Mouse (Mus musculus): ENCODE results near the gene Pde4a. TPM values are rescaled to one million over a fixed set of nuclear protein-coding genes. Genes with fewer than 3 reads are reported as not detected.

Gene Pde4a
- polyA plus RNA-seq, 1 experiment, result 9.0 TPM

GRCm38 (mm10) chr9:21210821-21211220, 45.3 kb downstream of the Pde4a start:
- no peak overlapping the region for H3K27ac ChIP-seq (ENCODE audit: insufficient read depth, low read depth, low read length)
- 81% methylated on average over 6 of the region's 6 CpGs for WGBS
- no peaks in the 10 kb centered on the region for H3K36me3 ChIP-seq (ENCODE audit: control insufficient read depth, insufficient read depth, low read length)
- TF ChIP-seq CTCF (conservative IDR thresholded peaks at IDR 0.05; ENCODE audit: insufficient read depth, insufficient read length, low read depth, low read length), result no peak
- no peak for TF ChIP-seq POLR2A (IDR thresholded peaks at IDR 0.05; ENCODE audit: low read depth, low read length)
- no peak overlapping the region for H3K4me3 ChIP-seq (ENCODE audit: insufficient read depth, low read depth, low read length)
- no peaks in the 10 kb centered on the region for H3K27me3 ChIP-seq (replicated peaks; ENCODE audit: control insufficient read depth, insufficient read depth, low read length)
- H3K4me1 ChIP-seq (ENCODE audit: control insufficient read depth, insufficient read depth, low read length), result no peaks in the 10 kb centered on the region
- peak; percentile 42 for DNase-seq

- no peak for DNase-seq
- H3K4me3 ChIP-seq (ENCODE audit: insufficient read depth, low read depth, low read length), result no peak overlapping the region
- no peaks in the 10 kb centered on the region for H3K4me1 ChIP-seq (ENCODE audit: control insufficient read depth, insufficient read depth, low read length)
- 89% methylated on average over 7 of the region's 7 CpGs for WGBS
- TF ChIP-seq CTCF (conservative IDR thresholded peaks at IDR 0.05; ENCODE audit: insufficient read depth, insufficient read length, low read depth, low read length) (no peak), POLR2A (IDR thresholded peaks at IDR 0.05; ENCODE audit: low read depth, low read length) (no peak)
- H3K27me3 ChIP-seq (replicated peaks; ENCODE audit: control insufficient read depth, insufficient read depth, low read length), result no peaks in the 10 kb centered on the region
- no peaks in the 10 kb centered on the region for H3K36me3 ChIP-seq (ENCODE audit: control insufficient read depth, insufficient read depth, low read length)
- no peak overlapping the region for H3K27ac ChIP-seq (ENCODE audit: insufficient read depth, low read depth, low read length)
Measured at GRCm38 (mm10) chr9:21211624-21212023, 46.1 kb downstream of the Pde4a start.

- Histone ChIP-seq H3K27me3 (replicated peaks; ENCODE audit: control insufficient read depth, insufficient read depth, low read length) (no peaks in the 10 kb centered on the region), H3K4me3 (ENCODE audit: insufficient read depth, low read depth, low read length) (no peak overlapping the region), H3K36me3 (ENCODE audit: control insufficient read depth, insufficient read depth, low read length) (no peaks in the 10 kb centered on the region), H3K4me1 (ENCODE audit: control insufficient read depth, insufficient read depth, low read length) (no peaks in the 10 kb centered on the region), H3K27ac (ENCODE audit: insufficient read depth, low read depth, low read length) (no peak overlapping the region)
- WGBS, result 55% methylated on average over 7 of the region's 7 CpGs
- DNase-seq, result no peak
- TF ChIP-seq POLR2A (IDR thresholded peaks at IDR 0.05; ENCODE audit: low read depth, low read length) (no peak), CTCF (conservative IDR thresholded peaks at IDR 0.05; ENCODE audit: insufficient read depth, insufficient read length, low read depth, low read length) (peak; percentile 60)
Measured at GRCm38 (mm10) chr9:21213617-21214190, 48.2 kb downstream of the Pde4a start.

GRCm38 (mm10) chr9:21216050-21216841, 50.7 kb downstream of the Pde4a start:
- WGBS, result 58% methylated on average over 25 of the region's 25 CpGs
- Histone ChIP-seq H3K4me3 (ENCODE audit: insufficient read depth, low read depth, low read length) (no peak overlapping the region), H3K4me1 (ENCODE audit: control insufficient read depth, insufficient read depth, low read length) (peaks cover 5% of the 10 kb centered on the region; the same call in 1 of the 2 replicates), H3K27me3 (replicated peaks; ENCODE audit: control insufficient read depth, insufficient read depth, low read length) (no peaks in the 10 kb centered on the region), H3K27ac (ENCODE audit: insufficient read depth, low read depth, low read length) (no peak overlapping the region), H3K36me3 (ENCODE audit: control insufficient read depth, insufficient read depth, low read length) (no peaks in the 10 kb centered on the region)
- TF ChIP-seq POLR2A (IDR thresholded peaks at IDR 0.05; ENCODE audit: low read depth, low read length), result no peak
- TF ChIP-seq CTCF (conservative IDR thresholded peaks at IDR 0.05; ENCODE audit: insufficient read depth, insufficient read length, low read depth, low read length), result no peak
- DNase-seq, result no peak

- H3K27ac ChIP-seq (ENCODE audit: insufficient read depth, low read depth, low read length), result no peak overlapping the region
- TF ChIP-seq CTCF (conservative IDR thresholded peaks at IDR 0.05; ENCODE audit: insufficient read depth, insufficient read length, low read depth, low read length) (no peak), POLR2A (IDR thresholded peaks at IDR 0.05; ENCODE audit: low read depth, low read length) (no peak)
- H3K27me3 ChIP-seq (replicated peaks; ENCODE audit: control insufficient read depth, insufficient read depth, low read length), result no peaks in the 10 kb centered on the region
- 55% methylated on average over 3 of the region's 3 CpGs for WGBS
- DNase-seq, result no peak
- no peak overlapping the region for H3K4me3 ChIP-seq (ENCODE audit: insufficient read depth, low read depth, low read length)
- peaks cover 5% of the 10 kb centered on the region; the same call in 1 of the 2 replicates for H3K4me1 ChIP-seq (ENCODE audit: control insufficient read depth, insufficient read depth, low read length)
- H3K36me3 ChIP-seq (ENCODE audit: control insufficient read depth, insufficient read depth, low read length), result no peaks in the 10 kb centered on the region
Measured at GRCm38 (mm10) chr9:21219820-21220219, 54.3 kb downstream of the Pde4a start.

GRCm38 (mm10) chr9:21220490-21221382, 55.2 kb downstream of the Pde4a start:
- DNase-seq, result peak; percentile 98
- Histone ChIP-seq H3K27ac (ENCODE audit: insufficient read depth, low read depth, low read length) (peak overlapping the region; percentile 86), H3K36me3 (ENCODE audit: control insufficient read depth, insufficient read depth, low read length) (no peaks in the 10 kb centered on the region), H3K4me1 (ENCODE audit: control insufficient read depth, insufficient read depth, low read length) (peaks cover 5% of the 10 kb centered on the region; the same call in 1 of the 2 replicates), H3K4me3 (ENCODE audit: insufficient read depth, low read depth, low read length) (peak overlapping the region; percentile 4), H3K27me3 (replicated peaks; ENCODE audit: control insufficient read depth, insufficient read depth, low read length) (no peaks in the 10 kb centered on the region)
- 5% methylated on average over 21 of the region's 21 CpGs for WGBS
- peak; percentile 91 for TF ChIP-seq CTCF (conservative IDR thresholded peaks at IDR 0.05; ENCODE audit: insufficient read depth, insufficient read length, low read depth, low read length)
- TF ChIP-seq POLR2A (IDR thresholded peaks at IDR 0.05; ENCODE audit: low read depth, low read length), result no peak

Data from kidney, adult 2 months (tissue).